Mouse (Mus musculus): ENCODE data around the gene Yme1l1. TPM values are rescaled to one million over a fixed set of nuclear protein-coding genes. Genes with fewer than 3 reads are reported as not detected.
A peak's percentile ranks its signal among the peaks of the same experiment; 100 is the strongest.

Gene Yme1l1
- polyA plus RNA-seq, 1 experiment from 2014 or later: 90.4 TPM

- no peaks in the 10 kb centered on the region for H3K36me3 ChIP-seq (ENCODE audit: control insufficient read depth, insufficient read depth, low read length)
- no peaks in the 10 kb centered on the region for H3K27me3 ChIP-seq (ENCODE audit: control insufficient read depth, insufficient read depth, low read length)
- no peak for ATAC-seq (ENCODE audit: low FRiP score, low TSS enrichment)
- WGBS: 79% methylated on average over 15 of the region's 15 CpGs
- H3K4me1 ChIP-seq (ENCODE audit: control insufficient read depth, insufficient read depth, low read length): no peaks in the 10 kb centered on the region
- no peak within 1 kb of the TSS for H3K9ac ChIP-seq (ENCODE audit: low read depth, low read length)
- H3K4me2 ChIP-seq (replicated peaks; ENCODE audit: low read depth, low read length): no peak within 1 kb of the TSS
- no peaks in the 10 kb centered on the region for H3K9me3 ChIP-seq (ENCODE audit: control insufficient read depth, low read length)
- no peak within 1 kb of the TSS for H3K27ac ChIP-seq (ENCODE audit: low read depth, low read length)
- no peak within 1 kb of the TSS for H3K4me3 ChIP-seq (ENCODE audit: low read length)
These were observed 50.9 kb downstream of the Yme1l1 start, which contains the start of gene 4931423N10Rik for GRCm38 (mm10) chr2:23207070-23207526. TSS of gene 4931423N10Rik (plus strand) at chr2:23207476.

- ATAC-seq (ENCODE audit: low FRiP score, low TSS enrichment): no peak
- Histone ChIP-seq H3K36me3 (ENCODE audit: control insufficient read depth, insufficient read depth, low read length) (no peaks in the 10 kb centered on the region), H3K9me3 (ENCODE audit: control insufficient read depth, low read length) (no peaks in the 10 kb centered on the region), H3K27ac (ENCODE audit: low read depth, low read length) (no peak overlapping the region), H3K4me2 (replicated peaks; ENCODE audit: low read depth, low read length) (no peak overlapping the region), H3K4me3 (ENCODE audit: low read length) (no peak overlapping the region), H3K4me1 (ENCODE audit: control insufficient read depth, insufficient read depth, low read length) (no peaks in the 10 kb centered on the region), H3K9ac (ENCODE audit: low read depth, low read length) (no peak overlapping the region), H3K27me3 (ENCODE audit: control insufficient read depth, insufficient read depth, low read length) (no peaks in the 10 kb centered on the region)
- WGBS: 86% methylated on average over 5 of the region's 5 CpGs
These were observed 57.5 kb downstream of the Yme1l1 start for GRCm38 (mm10) chr2:23213661-23214060.

GRCm38 (mm10) chr2:23225199-23225598 lies 69.0 kb downstream of the Yme1l1 start:
- ATAC-seq (ENCODE audit: low FRiP score, low TSS enrichment): no peak
- WGBS: 63% methylated on average over 7 of the region's 7 CpGs

GRCm38 (mm10) chr2:23228463-23228862 lies 72.3 kb downstream of the Yme1l1 start:
- 74% methylated on average over 2 of the region's 2 CpGs for WGBS
- Histone ChIP-seq H3K4me2 (replicated peaks; ENCODE audit: low read depth, low read length) (no peak overlapping the region), H3K27me3 (ENCODE audit: control insufficient read depth, insufficient read depth, low read length) (no peaks in the 10 kb centered on the region; the same call in 1 of the 2 replicates), H3K4me3 (ENCODE audit: low read length) (no peak overlapping the region), H3K4me1 (ENCODE audit: control insufficient read depth, insufficient read depth, low read length) (no peaks in the 10 kb centered on the region), H3K27ac (ENCODE audit: low read depth, low read length) (no peak overlapping the region), H3K9ac (ENCODE audit: low read depth, low read length) (no peak overlapping the region), H3K36me3 (ENCODE audit: control insufficient read depth, insufficient read depth, low read length) (no peaks in the 10 kb centered on the region), H3K9me3 (ENCODE audit: control insufficient read depth, low read length) (no peaks in the 10 kb centered on the region)
- ATAC-seq (ENCODE audit: low FRiP score, low TSS enrichment): no peak

More at GRCm38 (mm10) chr2:23225199-23225598, 69.0 kb downstream of the Yme1l1 start:
- Histone ChIP-seq H3K27ac (ENCODE audit: low read depth, low read length) (no peak overlapping the region), H3K4me2 (replicated peaks; ENCODE audit: low read depth, low read length) (no peak overlapping the region), H3K9ac (ENCODE audit: low read depth, low read length) (no peak overlapping the region), H3K9me3 (ENCODE audit: control insufficient read depth, low read length) (no peaks in the 10 kb centered on the region), H3K36me3 (ENCODE audit: control insufficient read depth, insufficient read depth, low read length) (no peaks in the 10 kb centered on the region), H3K4me1 (ENCODE audit: control insufficient read depth, insufficient read depth, low read length) (no peaks in the 10 kb centered on the region), H3K27me3 (ENCODE audit: control insufficient read depth, insufficient read depth, low read length) (no peaks in the 10 kb centered on the region), H3K4me3 (ENCODE audit: low read length) (no peak overlapping the region)

- Histone ChIP-seq H3K4me3 (ENCODE audit: low read length) (peak overlapping the region; percentile 41), H3K27ac (ENCODE audit: low read depth, low read length) (no peak overlapping the region), H3K9me3 (ENCODE audit: control insufficient read depth, low read length) (no peaks in the 10 kb centered on the region), H3K4me1 (ENCODE audit: control insufficient read depth, insufficient read depth, low read length) (no peaks in the 10 kb centered on the region), H3K36me3 (ENCODE audit: control insufficient read depth, insufficient read depth, low read length) (no peaks in the 10 kb centered on the region), H3K9ac (ENCODE audit: low read depth, low read length) (peak overlapping the region; percentile 47), H3K4me2 (replicated peaks; ENCODE audit: low read depth, low read length) (peak overlapping the region; percentile 77), H3K27me3 (ENCODE audit: control insufficient read depth, insufficient read depth, low read length) (peaks cover 3% of the 10 kb centered on the region; the same call in 1 of the 2 replicates)
- WGBS: under 1% methylated on average over 28 of the region's 50 CpGs
- peak; percentile 84 for ATAC-seq (ENCODE audit: low FRiP score, low TSS enrichment)
These were observed 78.0 kb downstream of the Yme1l1 start for GRCm38 (mm10) chr2:23234065-23234773.

Other genes starting within 250 kb of the Yme1l1 start
- 39.2 and 49.1 TPM in 2 replicates for gene Abi1, start 116.1 kb upstream of the Yme1l1 start, polyA plus RNA-seq (2014; fragmentation: Nextera tagmentation; extraction: Ambion mirVana)
- gene Acbd5, start 88.2 kb upstream of the Yme1l1 start, polyA plus RNA-seq (2014; fragmentation: Nextera tagmentation; extraction: Ambion mirVana): 19.7 and 26.0 TPM in 2 replicates
- 9.1 and 15.7 TPM in 2 replicates for gene Mastl, start 345 bp upstream of the Yme1l1 start, polyA plus RNA-seq (2014; fragmentation: Nextera tagmentation; extraction: Ambion mirVana)
- not detected in 2 replicates for gene 4931423N10Rik, start 51.1 kb downstream of the Yme1l1 start, polyA plus RNA-seq (2014; fragmentation: Nextera tagmentation; extraction: Ambion mirVana)
- not detected in 2 replicates for gene Nxph2, start 164.9 kb downstream of the Yme1l1 start, polyA plus RNA-seq (2014; fragmentation: Nextera tagmentation; extraction: Ambion mirVana)